Mouse (Mus musculus) heart, postnatal 0 days (tissue): ENCODE results near the gene Bcorl1. TPM values are rescaled to one million over a fixed set of nuclear protein-coding genes. Genes with fewer than 3 reads are reported as not detected.

ENCODE experiments used
- ATAC-seq: fragments of 200-750 bp; cut with Nextera tagmentation; 2 replicates; pipeline ENCODE4 v1.8.0; 2017; ENCODE audit warnings: low read depth, moderate number of reproducible peaks, moderate library complexity; ENCODE audit not compliant: insufficient read depth
- DNase-seq: peaks from one replicate; pipeline ENCODE4 v3.0.0-alpha.2; 2016; ENCODE audit warnings: low spot score
- H3K27ac ChIP-seq: fragments of 300-500 bp; sonication (generic); 2 replicates; pipeline ENCODE4 v1.5.1; 2014; ENCODE audit warnings: low read depth, mild to moderate bottlenecking
- H3K27me3 ChIP-seq: fragments of 300-500 bp; sonication (generic); 2 replicates; pipeline ENCODE4 v1.6.1; 2014; ENCODE audit warnings: low read length, mixed read lengths; ENCODE audit not compliant: control insufficient read depth, insufficient read depth
- H3K36me3 ChIP-seq: fragments of 300-500 bp; sonication (generic); replicated peaks from 2 replicates; pipeline ENCODE4 v1.6.1; 2014; ENCODE audit warnings: low read length, mixed read lengths; ENCODE audit not compliant: control insufficient read depth, insufficient read depth
- H3K4me1 ChIP-seq: fragments of 300-500 bp; sonication (generic); 2 replicates; pipeline ENCODE4 v1.6.1; 2014; ENCODE audit warnings: antibody characterized with exemption; ENCODE audit not compliant: control insufficient read depth, insufficient read depth
- H3K4me2 ChIP-seq: fragments of 300-500 bp; sonication (generic); 2 replicates; pipeline ENCODE4 v1.6.1; 2014; ENCODE audit warnings: low read depth, mild to moderate bottlenecking, low read length, moderate library complexity
- H3K4me3 ChIP-seq: fragments of 300-500 bp; sonication (generic); 2 replicates; pipeline ENCODE4 v1.5.1; 2014; ENCODE audit warnings: low read depth, low read length
- H3K9ac ChIP-seq: fragments of 300-500 bp; sonication (generic); replicated peaks from 2 replicates; pipeline ENCODE4 v1.6.1; 2014; ENCODE audit warnings: low read depth, low read length, mixed read lengths
- H3K9me3 ChIP-seq: fragments of 300-500 bp; sonication (generic); replicated peaks from 2 replicates; pipeline ENCODE4 v1.6.1; 2016; ENCODE audit warnings: low read length; ENCODE audit not compliant: control insufficient read depth
- CTCF ChIP-seq: IDR thresholded peaks from 2 replicates; pipeline ENCODE4 v1.5.1; 2016; ENCODE audit warnings: antibody characterized with exemption, control low read depth, low read depth
- EP300 ChIP-seq: IDR thresholded peaks from 2 replicates; pipeline ENCODE4 v1.6.1; 2016; ENCODE audit warnings: antibody characterized with exemption, low read depth
- WGBS: fragments of 180-500 bp; shearing (Covaris S2); extraction: QIAGEN DNeasy Blood & Tissue Kit; methylation state at CpG from one replicate; pipeline ENCODE4 v1.1.7; 2014; 5-methylcytosine and 5-hydroxymethylcytosine counted together
- polyA plus RNA-seq: library from polyadenylated mRNA; unstranded; fragments of >200 nt; fragmentation: Nextera tagmentation; extraction: Ambion mirVana; gene quantifications from 2 replicates; pipeline ENCODE4 v1.2.1, GENCODE M21; 2015
- total RNA-seq: library from RNA; depleted of rRNA; stranded (reverse); fragments of >200 nt; gene quantifications from 2 replicates; pipeline ENCODE4 v1.2.3, GENCODE M21; 2014; ENCODE audit warnings: low replicate concordance

The Bcorl1 gene
- total and polyA plus RNA-seq, 2 experiments from 2014 or later, result 2.0 to 7.2 TPM

GRCm38 (mm10) chrX:48414291-48414690 is 73.1 kb downstream of the Bcorl1 start:
- Histone ChIP-seq H3K4me1 (no peaks in the 10 kb centered on the region), H3K4me2 (no peak overlapping the region), H3K9ac (no peak overlapping the region), H3K36me3 (peaks cover 39% of the 10 kb centered on the region), H3K4me3 (no peak overlapping the region), H3K27me3 (no peaks in the 10 kb centered on the region), H3K9me3 (no peaks in the 10 kb centered on the region), H3K27ac (no peak overlapping the region)
- ATAC-seq (no peak), DNase-seq (no peak)
- TF ChIP-seq CTCF, result no peak
- TF ChIP-seq EP300, result no peak
- 68% methylated on average over 5 of the region's 5 CpGs for WGBS

- Histone ChIP-seq H3K27ac (no peak overlapping the region), H3K4me2 (no peak overlapping the region), H3K36me3 (peaks cover 39% of the 10 kb centered on the region), H3K9me3 (no peaks in the 10 kb centered on the region), H3K4me3 (no peak overlapping the region), H3K9ac (no peak overlapping the region), H3K4me1 (no peaks in the 10 kb centered on the region), H3K27me3 (no peaks in the 10 kb centered on the region)
- TF ChIP-seq EP300 (no peak), CTCF (no peak)
- no peak for ATAC-seq
- DNase-seq, result no peak
- WGBS, result 65% methylated on average over 2 of the region's 2 CpGs
Observed at GRCm38 (mm10) chrX:48418417-48418816, 77.3 kb downstream of the Bcorl1 start.

GRCm38 (mm10) chrX:48422986-48423385 is 81.8 kb downstream of the Bcorl1 start:
- Histone ChIP-seq H3K4me3 (no peak overlapping the region), H3K4me1 (0 out of 2 replicates have a peak, but pooled peaks cover 10% of the 10 kb centered on the region), H3K9me3 (no peaks in the 10 kb centered on the region), H3K27me3 (no peaks in the 10 kb centered on the region), H3K36me3 (peaks cover 9% of the 10 kb centered on the region), H3K9ac (no peak overlapping the region), H3K4me2 (no peak overlapping the region), H3K27ac (no peak overlapping the region)
- DNase-seq, result no peak
- WGBS, result 32% methylated on average over 4 of the region's 4 CpGs
- ATAC-seq, result no peak
- TF ChIP-seq CTCF (peak; percentile 82), EP300 (no peak)

GRCm38 (mm10) chrX:48423671-48424070 is 82.5 kb downstream of the Bcorl1 start:
- no peak overlapping the region for H3K27ac ChIP-seq
- no peak for DNase-seq
- no peaks in the 10 kb centered on the region for H3K27me3 ChIP-seq
- ATAC-seq, result no peak
- TF ChIP-seq CTCF (no peak), EP300 (no peak)
- peaks cover 5% of the 10 kb centered on the region; the same call in 1 of the 2 replicates for H3K36me3 ChIP-seq
- no peaks in the 10 kb centered on the region for H3K9me3 ChIP-seq
- 0 out of 2 replicates have a peak, but pooled peaks cover 14% of the 10 kb centered on the region for H3K4me1 ChIP-seq
- WGBS, result 38% methylated on average over 1 of the region's 1 CpGs
- no peak overlapping the region for H3K4me2 ChIP-seq
- no peak overlapping the region for H3K9ac ChIP-seq
- no peak overlapping the region for H3K4me3 ChIP-seq

GRCm38 (mm10) chrX:48424583-48424982 is 83.4 kb downstream of the Bcorl1 start:
- H3K4me2 ChIP-seq, result peak overlapping the region; percentile 46
- no peaks in the 10 kb centered on the region for H3K27me3 ChIP-seq
- H3K4me3 ChIP-seq, result 0 out of 2 replicates have a peak overlapping the region, but pooled peaks have one; percentile 2
- H3K9ac ChIP-seq, result no peak overlapping the region
- H3K9me3 ChIP-seq, result no peaks in the 10 kb centered on the region
- H3K36me3 ChIP-seq, result no peaks in the 10 kb centered on the region
- 0 out of 2 replicates have a peak, but pooled peaks cover 14% of the 10 kb centered on the region for H3K4me1 ChIP-seq
- TF ChIP-seq EP300 (no peak), CTCF (no peak)
- ATAC-seq (no peak), DNase-seq (no peak)
- 42% methylated on average over 3 of the region's 3 CpGs for WGBS
- peak overlapping the region; percentile 67; the same call in 1 of the 2 replicates for H3K27ac ChIP-seq

GRCm38 (mm10) chrX:48425280-48425679 is 84.1 kb downstream of the Bcorl1 start:
- no peaks in the 10 kb centered on the region for H3K9me3 ChIP-seq
- peak overlapping the region; percentile 46; the same call in 1 of the 2 replicates for H3K4me2 ChIP-seq
- H3K4me1 ChIP-seq, result 0 out of 2 replicates have a peak, but pooled peaks cover 14% of the 10 kb centered on the region
- H3K27me3 ChIP-seq, result no peaks in the 10 kb centered on the region
- ATAC-seq, result no peak
- peak overlapping the region; percentile 67; the same call in 1 of the 2 replicates for H3K27ac ChIP-seq
- no peak overlapping the region for H3K4me3 ChIP-seq
- 44% methylated on average over 7 of the region's 7 CpGs for WGBS
- TF ChIP-seq EP300, result no peak
- TF ChIP-seq CTCF, result no peak
- no peak for DNase-seq
- H3K36me3 ChIP-seq, result no peaks in the 10 kb centered on the region
- H3K9ac ChIP-seq, result no peak overlapping the region
